Mouse (Mus musculus) left cerebral cortex, adult 2 months (tissue): Measurements from ENCODE around the gene Ednrb. TPM values are rescaled to one million over a fixed set of nuclear protein-coding genes. Genes with fewer than 3 reads are reported as not detected.

Source experiments
- DNase-seq, 2 experiments: peaks; one replicate each; pipeline ENCODE4 v3.0.0; 2021 to 2022; ENCODE audit warnings: low spot score in 2 of 2, mixed read lengths in 1 of 2; ENCODE audit errors: extremely low spot score in 1 of 2
- H3K27ac ChIP-seq: fragments of 200-600 bp; 2 replicates; pipeline ENCODE4 v1.8.1; 2022
- H3K4me3 ChIP-seq: fragments of 200-600 bp; 2 replicates; pipeline ENCODE4 v1.8.1; 2022
- CTCF ChIP-seq: fragments of 200-600 bp; IDR thresholded peaks from 2 replicates; pipeline ENCODE4 v1.8.1; 2022; ENCODE audit warnings: antibody characterized with exemption, mild to moderate bottlenecking, moderate library complexity
- intact Hi-C: fragments of 180-260 bp; cut with DNase I; formaldehyde crosslinking; loops from one replicate; pipeline ENCODE4 v1.15.1; 2025
- total RNA-seq, 2 experiments: library from RNA; stranded (reverse); gene quantifications; 2 replicates each; pipeline ENCODE4 v1.2.3; 2021

Gene Ednrb
- total RNA-seq, 2 experiments from 2014 or later: 26.9 to 33.1 TPM

DNA sequence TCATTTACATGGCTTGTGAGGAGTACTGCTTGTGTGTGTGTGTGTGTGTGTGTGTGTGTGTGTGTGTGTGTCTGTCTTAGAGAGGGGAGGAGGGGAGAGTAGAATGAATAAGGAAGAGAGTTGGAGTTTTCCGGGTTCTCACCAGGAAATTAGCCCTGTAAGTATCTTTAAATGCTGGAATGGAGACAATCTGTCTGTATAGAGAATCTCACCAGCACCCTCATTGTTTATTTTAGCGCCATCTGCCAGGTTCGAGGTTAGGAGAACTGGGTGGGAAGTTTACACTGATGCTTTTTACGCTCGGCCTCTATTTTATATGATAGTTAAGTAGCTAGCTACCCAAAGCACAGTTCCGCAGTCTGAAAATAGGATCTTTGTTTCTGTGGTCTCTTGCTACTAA, 64.9 kb downstream of the Ednrb start:
- intact Hi-C loops: loop anchor here (5.0 kb wide), 1 partner anchor 248 kb away; no protein-coding TSS in a partner anchor
- DNase-seq: no peak
- H3K27ac ChIP-seq: peak overlapping the region; percentile 40; the same call in 1 of the 2 replicates
- TF ChIP-seq CTCF: no peak
- no peak overlapping the region for H3K4me3 ChIP-seq

- no peak for TF ChIP-seq CTCF
- peak overlapping the region; percentile 50 for H3K27ac ChIP-seq
- peak overlapping the region; percentile 36 for H3K4me3 ChIP-seq
- no peak for DNase-seq
- intact Hi-C loops: loop anchor here (5.0 kb wide), 1 partner anchor 249 kb away; no protein-coding TSS in a partner anchor
These were observed 65.6 kb downstream of the Ednrb start for GRCm38 (mm10) chr14:103778533-103779151.

DNA sequence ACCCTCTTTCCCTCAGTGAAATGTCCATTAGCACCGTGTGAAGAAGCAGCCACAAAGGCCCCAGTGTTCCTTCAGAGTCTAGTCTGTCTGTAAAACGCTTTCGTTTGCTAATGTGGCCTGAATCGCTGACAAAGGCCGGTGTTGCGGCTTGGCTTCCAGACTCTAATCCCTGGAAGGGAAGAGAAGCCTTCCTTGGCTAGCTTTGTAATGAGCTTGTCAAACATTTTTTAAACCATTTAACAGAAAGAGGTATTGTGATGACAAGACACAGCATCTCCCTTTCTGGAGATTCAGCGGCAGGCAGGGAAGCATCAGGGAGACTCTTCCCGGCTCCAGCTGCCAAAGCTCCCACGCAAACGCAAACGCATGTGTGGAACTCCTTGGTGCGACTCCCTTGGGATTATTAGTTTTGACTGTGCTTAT, 66.2 kb downstream of the Ednrb start:
- peak; percentile 21 to 27 for DNase-seq
- Histone ChIP-seq H3K4me3 (peak overlapping the region; percentile 36), H3K27ac (peak overlapping the region; percentile 50)
- intact Hi-C loops: loop anchor here (5.0 kb wide), 1 partner anchor 249 kb away; no protein-coding TSS in a partner anchor
- TF ChIP-seq CTCF: no peak

DNA sequence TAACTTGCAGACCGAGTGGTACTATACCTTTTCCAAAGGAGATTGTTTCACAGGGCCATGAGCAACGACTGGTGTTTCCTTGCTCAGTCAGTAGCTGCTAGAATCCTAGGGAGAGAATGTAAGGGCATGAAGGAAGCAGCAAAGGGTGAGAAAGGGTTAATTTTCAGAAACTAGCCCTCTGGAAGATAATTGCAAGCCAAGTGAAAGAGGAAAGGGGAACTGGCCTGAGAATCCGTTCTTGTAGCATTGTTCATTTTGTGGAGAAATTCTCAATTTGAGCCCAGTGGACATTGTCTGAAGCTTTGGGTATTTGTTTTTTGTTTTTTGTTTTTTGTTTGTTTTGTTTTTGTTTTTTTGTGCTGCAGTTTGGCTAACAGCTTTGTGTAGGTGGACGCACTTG, 66.8 kb downstream of the Ednrb start:
- H3K27ac ChIP-seq: no peak overlapping the region; the same call in 1 of the 2 replicates
- intact Hi-C loops: loop anchor here (5.0 kb wide), 1 partner anchor 250 kb away; no protein-coding TSS in a partner anchor

GRCm38 (mm10) chr14:103769319-103770245, 74.6 kb downstream of the Ednrb start:
- Histone ChIP-seq H3K27ac (no peak overlapping the region), H3K4me3 (no peak overlapping the region)
- no peak for TF ChIP-seq CTCF
- DNase-seq: no peak
- intact Hi-C loops: no loop called here

More for the DNA sequence above, 66.8 kb downstream of the Ednrb start:
- TF ChIP-seq CTCF: no peak
- DNase-seq: no peak
- H3K4me3 ChIP-seq: no peak overlapping the region

GRCm38 (mm10) chr14:103767488-103767887, 76.7 kb downstream of the Ednrb start:
- H3K27ac ChIP-seq: no peak overlapping the region
- no peak for DNase-seq
- no peak overlapping the region for H3K4me3 ChIP-seq
- TF ChIP-seq CTCF: no peak
- intact Hi-C loops: no loop called here

Other genes with a start within 250 kb of the Ednrb start
- gene Slain1, start 194.2 kb downstream of the Ednrb start, total RNA-seq: 10 to 100 TPM; 41.6 to 42.4 TPM